Mouse (Mus musculus): Measurements from ENCODE around the gene Npepl1.

DNA sequence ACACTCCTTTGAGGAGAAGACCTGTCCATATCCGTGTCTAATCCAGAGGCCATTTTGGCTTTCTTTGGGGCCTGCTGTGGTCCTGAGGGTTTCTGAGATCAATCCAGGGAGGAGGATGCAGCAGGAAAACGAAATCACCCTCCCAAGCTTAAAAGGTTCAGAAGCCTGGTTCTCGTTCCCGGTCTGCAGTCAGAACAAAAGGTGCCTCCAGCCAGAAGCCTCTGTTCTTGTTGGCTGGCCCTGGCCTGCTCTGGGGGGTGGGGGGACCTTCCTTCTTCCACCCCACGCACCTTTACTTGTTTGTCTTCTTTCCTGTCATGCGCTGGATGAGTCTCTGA, 17.2 kb downstream of the Npepl1 start:
- no peak for TF ChIP-seq CTCF (IDR thresholded peaks at IDR 0.05; ENCODE audit: control insufficient read depth, insufficient read depth, insufficient replicate concordance, low read depth, low read length)
- TF ChIP-seq POLR2A (IDR thresholded peaks at IDR 0.05; ENCODE audit: control insufficient read depth, low read depth, low read length), result no peak

All from testis, adult 2 months (tissue).